Mouse (Mus musculus) stomach, postnatal 0 days (tissue): ENCODE results near the gene Chst2. TPM values are rescaled to one million over a fixed set of nuclear protein-coding genes. Genes with fewer than 3 reads are reported as not detected.

Experiments
- ATAC-seq: fragments of 200-750 bp; cut with Nextera tagmentation; 2 replicates; pipeline ENCODE4 v1.8.0; 2017; ENCODE audit not compliant: low FRiP score, low TSS enrichment
- DNase-seq: peaks from one replicate; pipeline ENCODE4 v3.0.0-alpha.2; 2016; ENCODE audit warnings: low spot score
- H3K27ac ChIP-seq: fragments of 300-500 bp; sonication (generic); replicated peaks from 2 replicates; pipeline ENCODE4 v1.5.1; 2014; ENCODE audit warnings: mild to moderate bottlenecking, control low read depth
- H3K27me3 ChIP-seq: fragments of 300-500 bp; sonication (generic); 2 replicates; pipeline ENCODE4 v1.6.1; 2014; ENCODE audit warnings: low read length; ENCODE audit not compliant: control insufficient read depth, insufficient read depth
- H3K36me3 ChIP-seq: fragments of 300-500 bp; sonication (generic); 2 replicates; pipeline ENCODE4 v1.6.1; 2014; ENCODE audit warnings: low read length, mixed read lengths; ENCODE audit not compliant: control insufficient read depth, insufficient read depth
- H3K4me1 ChIP-seq: fragments of 300-500 bp; sonication (generic); replicated peaks from 2 replicates; pipeline ENCODE4 v1.6.1; 2014; ENCODE audit warnings: antibody characterized with exemption; ENCODE audit not compliant: control insufficient read depth, insufficient read depth
- H3K4me2 ChIP-seq: fragments of 300-500 bp; sonication (generic); replicated peaks from 2 replicates; pipeline ENCODE4 v1.6.1; 2014; ENCODE audit warnings: low read depth, mild to moderate bottlenecking, control low read depth, moderate library complexity
- H3K4me3 ChIP-seq: fragments of 300-500 bp; sonication (generic); 2 replicates; pipeline ENCODE4 v1.5.1; 2014; ENCODE audit warnings: low read depth, low read length, control low read depth
- H3K9ac ChIP-seq: fragments of 300-500 bp; sonication (generic); 2 replicates; pipeline ENCODE4 v1.6.1; 2014; ENCODE audit warnings: mild to moderate bottlenecking, low read length, control low read depth, mixed read lengths
- H3K9me3 ChIP-seq: fragments of 300-500 bp; sonication (generic); 2 replicates; pipeline ENCODE4 v1.6.1; 2016; ENCODE audit warnings: low read length; ENCODE audit not compliant: control insufficient read depth
- CTCF ChIP-seq: IDR thresholded peaks from 2 replicates; pipeline ENCODE4 v1.5.1; 2016; ENCODE audit warnings: antibody characterized with exemption, low read depth, mild to moderate bottlenecking, moderate library complexity
- EP300 ChIP-seq: optimal IDR thresholded peaks from 2 replicates; pipeline ENCODE3; 2016; ENCODE audit warnings: antibody characterized with exemption
- WGBS: fragments of 180-500 bp; shearing (Covaris S2); extraction: QIAGEN DNeasy Blood & Tissue Kit; methylation state at CpG from one replicate; pipeline ENCODE4 v1.1.7; 2014; 5-methylcytosine and 5-hydroxymethylcytosine counted together
- polyA plus RNA-seq: library from polyadenylated mRNA; unstranded; fragments of >200 nt; fragmentation: Nextera tagmentation; extraction: Ambion mirVana; gene quantifications from 2 replicates; pipeline ENCODE4 v1.2.1, GENCODE M21; 2015

Gene Chst2
- polyA plus RNA-seq, 1 experiment from 2014 or later: 0.75 TPM

DNA sequence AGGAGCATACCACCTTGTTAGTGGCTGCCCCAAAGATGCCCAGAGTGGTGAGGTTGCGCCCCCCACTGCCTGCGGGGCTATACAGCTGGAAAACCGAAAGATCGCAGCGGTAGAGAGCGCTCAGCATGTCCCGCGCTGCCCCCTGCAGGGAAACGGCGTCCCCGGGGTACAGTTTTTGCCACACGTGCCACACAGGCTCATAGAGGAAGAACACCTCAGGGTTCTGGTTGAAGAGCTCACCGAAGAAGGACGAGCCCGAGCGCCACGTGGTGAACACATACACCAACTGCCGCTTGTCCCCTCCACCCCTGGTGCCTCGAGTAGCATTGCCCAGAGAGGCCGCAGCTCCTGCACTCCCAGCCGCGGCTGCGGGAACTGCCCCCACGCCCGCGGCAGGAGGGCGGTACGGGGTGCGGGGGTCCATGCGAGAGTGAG is 994 bp downstream of the Chst2 start:
- Histone ChIP-seq H3K4me3 (peak overlapping the region; percentile 63), H3K9ac (peak overlapping the region; percentile 59), H3K4me1 (no peaks in the 10 kb centered on the region; the same call in 1 of the 2 replicates), H3K36me3 (no peaks in the 10 kb centered on the region), H3K27ac (no peak overlapping the region), H3K27me3 (no peaks in the 10 kb centered on the region), H3K9me3 (no peaks in the 10 kb centered on the region), H3K4me2 (peak overlapping the region; percentile 95)
- 3% methylated on average over 23 of the region's 30 CpGs for WGBS
- DNase-seq (peak; percentile 77), ATAC-seq (peak; percentile 57)
- TF ChIP-seq CTCF: peak; percentile 80
- no peak for TF ChIP-seq EP300

DNA sequence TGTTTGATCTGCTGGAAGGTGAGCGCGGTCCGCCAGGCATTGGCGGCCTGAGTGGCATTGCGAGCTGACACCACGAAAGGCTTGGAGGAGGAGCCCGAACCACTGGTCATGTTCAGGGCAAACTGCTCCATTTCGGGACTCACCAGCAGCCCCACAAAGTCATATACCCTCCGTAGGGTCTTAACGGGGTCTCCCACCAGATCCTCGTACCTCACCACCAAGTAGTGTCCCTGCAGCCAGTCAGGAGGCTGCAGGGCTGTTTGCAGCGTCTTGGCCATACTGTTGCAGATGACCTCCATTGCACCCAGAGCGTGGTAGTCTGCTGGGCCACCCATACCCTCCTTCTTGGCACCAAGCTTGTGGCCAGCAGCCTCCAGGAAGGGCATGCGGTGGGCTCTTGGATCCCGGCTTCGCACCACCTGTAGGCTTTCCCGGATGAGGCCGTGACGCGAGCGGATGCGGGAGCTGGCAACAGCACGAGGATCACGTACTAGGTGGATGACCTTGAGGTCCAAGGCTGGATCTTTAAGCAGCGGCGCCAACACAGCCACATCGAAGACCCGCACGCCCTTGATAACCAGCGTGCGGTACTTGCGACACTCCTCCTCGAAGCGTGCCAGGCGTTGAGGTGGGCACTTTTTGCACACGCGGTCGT is 1.6 kb downstream of the Chst2 start:
- DNase-seq (no peak), ATAC-seq (no peak; the same call in 1 of the 2 replicates)
- no peak for TF ChIP-seq CTCF
- TF ChIP-seq EP300: no peak
- Histone ChIP-seq H3K4me3 (peak overlapping the region; percentile 63), H3K4me1 (no peaks in the 10 kb centered on the region; the same call in 1 of the 2 replicates), H3K4me2 (peak overlapping the region; percentile 95), H3K9me3 (no peaks in the 10 kb centered on the region), H3K27me3 (no peaks in the 10 kb centered on the region), H3K9ac (no peak overlapping the region), H3K36me3 (no peaks in the 10 kb centered on the region), H3K27ac (no peak overlapping the region)
- 75% methylated on average over 38 of the region's 38 CpGs for WGBS

DNA sequence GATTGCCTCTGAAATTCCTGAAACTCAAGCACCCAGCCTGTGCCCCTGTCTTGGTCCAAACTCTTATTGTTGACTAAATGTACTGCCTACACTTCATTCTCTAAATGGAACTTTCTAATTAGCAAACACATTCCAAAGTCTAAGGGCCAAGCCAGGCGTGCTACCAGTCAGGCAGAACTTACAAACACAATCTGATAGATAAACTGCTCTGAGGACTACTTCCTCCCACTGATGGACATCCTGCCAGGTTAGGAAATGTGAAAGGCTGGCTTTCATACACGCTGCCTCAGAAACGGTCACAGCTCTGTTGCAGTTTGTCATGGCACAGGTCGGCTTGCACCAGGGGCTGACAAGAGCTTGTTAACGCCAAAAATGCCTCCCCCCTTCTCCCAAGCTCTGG is 4.8 kb downstream of the Chst2 start:
- Histone ChIP-seq H3K4me1 (no peaks in the 10 kb centered on the region), H3K4me3 (no peak overlapping the region), H3K27me3 (no peaks in the 10 kb centered on the region), H3K27ac (no peak overlapping the region), H3K36me3 (no peaks in the 10 kb centered on the region), H3K4me2 (no peak overlapping the region), H3K9ac (no peak overlapping the region), H3K9me3 (no peaks in the 10 kb centered on the region)
- TF ChIP-seq CTCF (no peak), EP300 (no peak)
- DNase-seq (no peak), ATAC-seq (no peak)
- 38% methylated on average over 5 of the region's 5 CpGs for WGBS

DNA sequence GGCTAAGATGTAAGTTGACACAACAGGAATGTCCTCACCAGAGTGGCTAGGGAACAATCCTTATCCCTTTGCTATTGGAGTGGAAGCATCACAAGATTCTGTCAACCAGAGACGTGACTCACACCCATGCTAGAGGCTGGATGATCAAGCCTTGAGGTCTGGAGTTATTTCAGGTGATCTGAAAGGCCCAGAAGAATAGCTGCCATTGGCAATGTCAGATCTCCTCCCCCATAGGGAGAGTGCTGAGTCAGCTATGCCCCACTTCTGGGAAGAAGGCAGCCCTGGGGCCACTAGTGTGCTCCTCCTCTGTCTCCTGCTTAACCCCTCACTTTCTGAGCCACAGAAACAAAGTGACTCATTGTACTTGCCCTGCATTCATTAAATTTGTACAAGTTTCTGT is 14.5 kb downstream of the Chst2 start:
- no peak for ATAC-seq
- Histone ChIP-seq H3K4me3 (no peak overlapping the region), H3K27me3 (no peaks in the 10 kb centered on the region), H3K27ac (no peak overlapping the region), H3K9me3 (no peaks in the 10 kb centered on the region), H3K9ac (no peak overlapping the region), H3K4me2 (no peak overlapping the region), H3K4me1 (no peaks in the 10 kb centered on the region), H3K36me3 (no peaks in the 10 kb centered on the region)
- TF ChIP-seq EP300 (no peak), CTCF (no peak)
- DNase-seq: no peak
- WGBS: 54% methylated on average over 1 of the region's 1 CpGs

DNA sequence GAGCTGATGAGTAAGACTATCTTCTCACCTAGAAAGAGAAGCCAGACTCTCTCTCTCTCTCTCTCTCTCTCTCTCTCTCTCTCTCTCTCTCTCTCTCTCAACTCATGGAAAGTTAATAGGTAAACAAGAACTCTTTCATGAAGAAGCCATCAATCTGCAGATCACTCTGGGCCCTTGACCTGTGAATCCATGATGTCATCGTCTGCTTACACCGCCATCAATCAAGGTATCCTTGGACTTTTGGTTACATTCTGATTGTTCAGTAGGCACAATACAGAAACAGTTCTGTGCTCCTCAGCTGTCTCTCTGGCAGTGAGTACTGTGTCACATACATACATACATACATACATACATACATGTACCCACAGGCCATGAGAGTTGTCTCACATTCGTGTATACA is 16.6 kb downstream of the Chst2 start:
- no peak for TF ChIP-seq CTCF
- TF ChIP-seq EP300: no peak
- H3K4me3 ChIP-seq: no peak overlapping the region
- no peak overlapping the region for H3K27ac ChIP-seq
- no peaks in the 10 kb centered on the region for H3K27me3 ChIP-seq
- ATAC-seq (no peak), DNase-seq (no peak)
- no peak overlapping the region for H3K4me2 ChIP-seq
- no peak overlapping the region for H3K9ac ChIP-seq
- 74% methylated on average over 3 of the region's 3 CpGs for WGBS
- no peaks in the 10 kb centered on the region for H3K9me3 ChIP-seq
- no peaks in the 10 kb centered on the region for H3K36me3 ChIP-seq
- no peaks in the 10 kb centered on the region for H3K4me1 ChIP-seq

DNA sequence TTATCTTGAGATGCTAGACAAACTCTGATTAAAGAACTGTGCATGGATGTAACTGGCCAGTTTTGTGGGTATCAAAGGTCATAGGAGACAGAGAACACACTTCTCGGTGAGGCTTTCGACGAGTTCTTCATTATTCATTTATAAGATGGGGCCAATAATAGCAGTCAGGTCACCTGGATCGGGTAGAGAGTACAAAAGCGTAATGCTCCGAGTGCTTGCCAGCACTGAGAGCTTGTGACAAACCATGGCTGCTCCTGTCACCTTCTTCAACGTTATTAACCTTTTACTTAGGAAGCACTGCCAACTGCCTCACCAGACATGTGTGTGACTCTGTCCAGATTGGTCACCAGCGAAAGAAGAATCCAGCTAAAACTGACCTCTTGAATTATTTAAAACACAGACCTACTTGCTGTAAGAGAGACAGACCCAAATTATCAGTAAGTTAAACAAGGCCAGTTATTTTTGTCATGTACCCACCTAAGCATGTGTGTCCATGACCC is 18.6 kb downstream of the Chst2 start:
- TF ChIP-seq EP300 (no peak), CTCF (no peak)
- H3K9me3 ChIP-seq: no peaks in the 10 kb centered on the region
- no peak overlapping the region for H3K27ac ChIP-seq
- no peaks in the 10 kb centered on the region for H3K36me3 ChIP-seq
- WGBS: 78% methylated on average over 8 of the region's 8 CpGs
- no peak overlapping the region for H3K4me3 ChIP-seq
- ATAC-seq (no peak), DNase-seq (no peak)
- no peaks in the 10 kb centered on the region for H3K27me3 ChIP-seq
- no peak overlapping the region for H3K4me2 ChIP-seq
- no peak overlapping the region for H3K9ac ChIP-seq
- no peaks in the 10 kb centered on the region for H3K4me1 ChIP-seq
